Mouse (Mus musculus) layer of hippocampus, adult 2 months (tissue): ENCODE measurements around the gene Hibadh. TPM values are rescaled to one million over a fixed set of nuclear protein-coding genes. Genes with fewer than 3 reads are reported as not detected.
"Not testable (repeated sequence)": the region's sequence is repeated elsewhere in the genome, so short reads cannot be mapped to it uniquely, and the experiment has no call there.

Source experiments
- DNase-seq, 2 experiments: peaks; one replicate each; pipeline ENCODE4 v3.0.0; 2022; ENCODE audit warnings: low spot score in 2 of 2
- H3K27ac ChIP-seq: fragments of 200-600 bp; 2 replicates; pipeline ENCODE4 v1.8.1; 2022
- H3K4me3 ChIP-seq: fragments of 200-600 bp; 2 replicates; pipeline ENCODE4 v1.8.1; 2022; ENCODE audit warnings: mild to moderate bottlenecking
- CTCF ChIP-seq: fragments of 200-600 bp; conservative IDR thresholded peaks from 2 replicates; pipeline ENCODE4 v1.8.1; 2022; ENCODE audit warnings: antibody characterized with exemption, mild to moderate bottlenecking, moderate library complexity
- long read RNA-seq, 2 experiments: library from polyadenylated mRNA; stranded (forward); transcript quantifications; one replicate each; pipeline ENCODE4 v2.0.0; 2021; ENCODE audit warnings: borderline mapping rate in 2 of 2
- total RNA-seq, 2 experiments: library from RNA; stranded (reverse); gene quantifications; 2 replicates each; pipeline ENCODE4 v1.2.3; 2021

Gene Hibadh
- 10 to 100 TPM; 44.4 to 44.9 TPM for total RNA-seq
- long read RNA-seq, experiment 1, transcript Hibadh-201 (8 exons, 1,825 nt): major isoform, 40 of 48 reads
- long read RNA-seq, experiment 1, partial matches to known transcripts: 3 of 48 reads
- long read RNA-seq, experiment 1, other reads (novel, unspliced or antisense): 5 of 48 reads
- long read RNA-seq, experiment 2, transcript Hibadh-201 (8 exons, 1,825 nt): major isoform, 53 of 62 reads
- long read RNA-seq, experiment 2, partial matches to known transcripts: 0 of 62 reads
- long read RNA-seq, experiment 2, other reads (novel, unspliced or antisense): 9 of 62 reads

- Histone ChIP-seq H3K27ac (peak within 1 kb of the TSS; percentile 91), H3K4me3 (peak within 1 kb of the TSS; percentile 65)
- peak; percentile 96 to 97 for DNase-seq
- TF ChIP-seq CTCF: peak; percentile 64
These were observed at the start of gene Hibadh for GRCm38 (mm10) chr6:52640224-52640712. Gene Hibadh (minus strand): TSS chr6:52640389.

DNA sequence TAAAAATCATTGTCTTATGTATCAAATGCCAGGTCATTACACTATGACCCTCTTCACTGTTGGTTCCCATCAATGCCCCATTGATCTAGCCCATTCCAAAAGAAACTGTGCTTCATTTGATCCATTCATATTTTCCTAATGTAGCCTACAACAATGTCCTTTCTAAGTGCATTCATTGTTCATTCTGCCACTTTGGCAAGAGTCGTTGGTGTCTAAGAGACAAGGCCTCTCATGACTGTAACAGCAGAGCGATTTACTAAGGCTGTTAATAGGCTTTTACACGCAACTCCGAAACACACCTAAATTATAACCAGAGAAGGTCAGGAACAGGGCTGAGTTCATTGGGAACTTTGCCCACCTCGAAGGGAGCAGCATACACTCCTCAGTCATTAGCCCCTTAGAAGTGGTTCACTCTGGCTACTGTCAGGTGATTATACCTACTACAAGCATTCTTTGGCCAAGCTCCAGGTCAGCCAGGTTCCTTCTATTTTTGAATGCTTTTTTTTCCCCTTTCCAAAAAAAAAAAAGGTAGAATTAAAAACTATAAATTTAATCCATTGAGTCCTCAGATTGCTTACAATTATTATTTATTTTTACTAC lies 46.8 kb upstream of the Hibadh start:
- no peak for TF ChIP-seq CTCF
- no peak for DNase-seq
- Histone ChIP-seq H3K4me3 (no peak overlapping the region), H3K27ac (no peak overlapping the region)

- TF ChIP-seq CTCF: no peak
- Histone ChIP-seq H3K4me3 (no peak overlapping the region), H3K27ac (no peak overlapping the region)
- no peak for DNase-seq
These were observed 42.4 kb upstream of the Hibadh start for GRCm38 (mm10) chr6:52682607-52683006.

DNA sequence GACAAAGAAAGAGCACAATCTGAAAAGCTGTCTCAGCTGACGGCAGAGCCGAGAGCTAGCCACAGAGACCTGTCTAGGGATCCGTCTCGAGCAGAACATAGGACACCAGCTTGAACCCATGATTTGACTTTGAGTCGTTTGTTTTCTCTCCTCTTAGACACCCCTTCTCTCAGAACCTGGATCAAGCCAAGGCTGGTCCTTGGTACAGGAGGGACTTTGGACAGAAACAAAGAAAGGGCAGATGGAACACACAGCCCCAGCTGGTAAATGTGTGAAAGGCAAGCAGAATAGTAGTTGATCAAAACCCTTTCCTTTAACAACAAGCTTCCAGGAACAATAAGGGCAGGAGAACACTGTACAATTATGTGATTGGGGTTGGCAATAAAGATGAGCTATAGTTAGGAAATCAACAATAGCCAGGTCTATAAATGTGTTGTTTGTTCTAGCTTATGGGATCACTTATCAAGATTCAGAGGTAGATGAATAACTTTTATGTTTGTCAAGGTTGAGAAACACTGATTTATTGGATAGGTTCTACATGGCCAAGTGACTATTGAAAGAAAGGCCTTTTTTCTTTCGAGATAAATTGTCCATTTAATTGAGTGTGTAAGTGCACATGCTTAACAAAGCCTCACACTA lies 41.8 kb upstream of the Hibadh start:
- H3K27ac ChIP-seq: no peak overlapping the region
- H3K4me3 ChIP-seq: no peak overlapping the region
- no peak for TF ChIP-seq CTCF
- no peak for DNase-seq

DNA sequence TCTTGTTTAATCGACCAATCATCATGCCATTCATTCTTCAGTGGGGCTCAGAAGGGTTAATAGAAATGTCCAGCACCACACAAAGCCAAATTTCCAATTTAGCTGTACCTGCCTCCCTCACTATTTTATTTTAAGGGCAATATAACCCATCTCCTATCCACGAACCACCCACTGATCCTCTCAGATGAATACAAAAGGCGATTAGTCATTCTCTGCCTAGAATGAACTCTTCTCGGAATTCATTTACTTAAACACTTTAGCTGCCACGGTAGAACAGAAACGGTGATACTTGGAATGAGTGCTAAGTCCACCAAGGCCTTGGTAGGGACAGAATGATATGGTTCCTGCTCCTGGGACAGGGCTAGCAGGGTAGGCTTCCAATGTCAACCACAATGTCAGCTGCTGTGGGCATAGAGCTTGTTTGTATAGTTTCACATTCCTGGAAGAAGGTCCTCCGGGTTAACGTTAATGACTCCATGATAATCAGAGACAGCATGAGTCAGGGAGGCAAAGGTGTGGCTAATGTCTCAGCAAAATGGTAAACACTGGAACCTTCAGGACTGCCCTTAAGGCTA lies 40.4 kb upstream of the Hibadh start:
- H3K27ac ChIP-seq: no peak overlapping the region
- TF ChIP-seq CTCF: no peak
- no peak for DNase-seq
- no peak overlapping the region for H3K4me3 ChIP-seq

GRCm38 (mm10) chr6:52679565-52679964 lies 39.4 kb upstream of the Hibadh start:
- TF ChIP-seq CTCF: no peak
- no peak for DNase-seq
- Histone ChIP-seq H3K4me3 (no peak overlapping the region), H3K27ac (no peak overlapping the region)

GRCm38 (mm10) chr6:52677534-52677933 lies 37.3 kb upstream of the Hibadh start:
- not testable (repeated sequence) for H3K4me3 ChIP-seq, H3K27ac ChIP-seq, DNase-seq

- no peak overlapping the region for H3K27ac ChIP-seq
- no peak for DNase-seq
- TF ChIP-seq CTCF: no peak
These were observed 35.2 kb upstream of the Hibadh start for GRCm38 (mm10) chr6:52675222-52675921.

GRCm38 (mm10) chr6:52674541-52674940 lies 34.4 kb upstream of the Hibadh start:
- no peak for TF ChIP-seq CTCF
- DNase-seq: no peak
- Histone ChIP-seq H3K27ac (no peak overlapping the region), H3K4me3 (no peak overlapping the region)

More at GRCm38 (mm10) chr6:52675222-52675921, 35.2 kb upstream of the Hibadh start:
- no peak overlapping the region for H3K4me3 ChIP-seq

DNA sequence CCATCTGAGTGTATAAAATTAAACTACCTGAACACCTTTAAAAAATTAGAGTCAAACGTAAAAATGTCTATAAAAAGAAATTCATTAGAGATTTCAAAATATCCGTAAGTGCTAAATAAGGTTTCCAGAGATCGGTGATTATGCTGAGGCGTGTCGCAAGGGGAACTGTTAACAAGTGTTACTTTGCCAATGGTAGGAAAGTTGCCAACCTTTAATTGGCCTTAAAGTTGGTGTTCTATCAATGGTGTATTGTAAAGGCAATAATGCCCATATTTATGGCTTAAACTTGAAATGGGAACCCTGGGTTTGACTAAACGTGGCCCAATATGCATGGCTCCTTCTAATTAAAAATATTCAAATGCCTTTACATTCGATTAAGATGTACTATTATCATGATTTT lies 33.5 kb upstream of the Hibadh start:
- H3K4me3 ChIP-seq: no peak overlapping the region
- H3K27ac ChIP-seq: no peak overlapping the region
- DNase-seq: no peak
- TF ChIP-seq CTCF: no peak

DNA sequence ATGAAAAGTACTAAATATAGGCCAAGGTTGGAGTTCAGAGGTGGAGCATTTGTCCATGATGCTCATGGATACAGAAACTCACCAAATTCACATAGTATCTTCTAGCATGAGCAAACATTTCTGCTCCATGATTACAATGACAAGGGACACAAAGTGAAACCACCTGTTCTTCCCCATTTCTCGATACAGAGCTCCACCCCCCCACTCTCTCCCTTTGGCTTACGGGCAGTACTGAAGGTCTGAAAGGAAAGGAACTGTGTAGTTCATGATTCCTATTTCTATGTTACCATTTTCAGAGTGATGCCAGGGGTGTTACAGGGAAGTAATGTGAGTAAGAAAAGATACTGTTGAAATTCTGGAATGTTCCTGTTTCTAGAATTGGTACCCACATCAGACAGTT lies 32.4 kb upstream of the Hibadh start:
- DNase-seq: no peak
- TF ChIP-seq CTCF: no peak
- Histone ChIP-seq H3K27ac (no peak overlapping the region), H3K4me3 (no peak overlapping the region)

DNA sequence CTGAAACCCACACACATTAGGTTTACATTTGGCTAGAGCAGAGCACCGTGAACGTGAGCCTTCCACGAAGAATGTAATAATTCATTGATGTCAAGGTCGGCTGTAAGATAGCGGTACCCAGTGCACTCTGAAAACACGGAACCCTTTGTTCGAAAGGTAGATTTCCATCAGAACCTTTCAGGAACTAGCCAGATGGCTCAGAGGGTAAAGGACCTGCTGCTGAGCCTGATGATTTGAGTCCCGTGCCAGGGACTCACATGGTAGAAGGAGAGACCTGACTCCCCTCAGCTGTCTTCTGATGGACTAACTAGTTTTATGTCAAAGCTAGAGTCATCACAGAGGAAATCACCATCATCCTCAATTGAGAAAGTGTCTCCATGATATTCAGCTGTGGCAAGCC lies 31.6 kb upstream of the Hibadh start:
- no peak for TF ChIP-seq CTCF
- H3K27ac ChIP-seq: no peak overlapping the region
- no peak overlapping the region for H3K4me3 ChIP-seq
- DNase-seq: no peak

DNA sequence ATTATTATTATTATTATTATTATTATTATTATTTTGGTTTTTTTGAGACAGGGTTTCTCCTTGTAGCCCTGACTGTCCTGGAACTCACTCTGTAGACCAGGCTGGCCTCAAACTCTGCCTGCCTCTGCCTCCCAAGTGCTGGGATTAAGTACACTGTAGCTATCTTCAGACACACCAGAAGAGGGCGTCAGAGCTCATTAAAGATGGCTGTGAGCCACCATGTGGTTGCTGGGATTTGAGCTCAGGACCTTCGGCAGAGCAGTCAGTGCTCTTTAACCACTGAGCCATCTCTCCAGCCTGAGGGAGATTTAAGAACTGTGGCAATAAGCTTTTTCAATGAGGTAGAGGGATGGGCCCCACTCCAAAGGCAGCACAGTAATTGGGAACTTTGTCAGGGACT lies 29.7 kb upstream of the Hibadh start:
- peak; percentile 27 for TF ChIP-seq CTCF
- H3K27ac ChIP-seq, DNase-seq, H3K4me3 ChIP-seq: not testable (repeated sequence)
